Mouse (Mus musculus) embryonic facial prominence, embryonic 11.5 days (tissue): Measurements from ENCODE around the gene Gm20532. TPM values are rescaled to one million over a fixed set of nuclear protein-coding genes. Genes with fewer than 3 reads are reported as not detected.

ENCODE experiments used
- ATAC-seq: fragments of 200-750 bp; cut with Nextera tagmentation; replicated peaks from 2 replicates; pipeline ENCODE4 v1.8.0; 2017; ENCODE audit warnings: low read depth; ENCODE audit not compliant: insufficient number of reproducible peaks, low FRiP score, low TSS enrichment
- DNase-seq: peaks from one replicate; pipeline ENCODE4 v3.0.0-alpha.2; 2015; ENCODE audit warnings: low spot score
- H3K27ac ChIP-seq: fragments of 300-500 bp; sonication (generic); replicated peaks from 2 replicates; pipeline ENCODE4 v1.5.1; 2014; ENCODE audit warnings: mild to moderate bottlenecking, low read depth, low read length, control low read depth
- H3K27me3 ChIP-seq: fragments of 300-500 bp; sonication (generic); 2 replicates; pipeline ENCODE4 v1.6.1; 2014; ENCODE audit warnings: mild to moderate bottlenecking, low read length, moderate library complexity, mixed read lengths; ENCODE audit not compliant: control insufficient read depth, insufficient read depth
- H3K36me3 ChIP-seq: fragments of 300-500 bp; sonication (generic); replicated peaks from 2 replicates; pipeline ENCODE4 v1.6.1; 2014; ENCODE audit warnings: low read depth, mild to moderate bottlenecking, low read length, moderate library complexity, mixed read lengths; ENCODE audit not compliant: control insufficient read depth, insufficient read depth
- H3K4me1 ChIP-seq: fragments of 300-500 bp; sonication (generic); 2 replicates; pipeline ENCODE4 v1.6.1; 2014; ENCODE audit warnings: low read length, mixed read lengths; ENCODE audit not compliant: control insufficient read depth, insufficient read depth
- H3K4me2 ChIP-seq: fragments of 300-500 bp; sonication (generic); 2 replicates; pipeline ENCODE4 v1.6.1; 2014; ENCODE audit warnings: low read depth, mild to moderate bottlenecking, control low read depth, low read length, moderate library complexity
- H3K4me3 ChIP-seq: fragments of 300-500 bp; sonication (generic); 2 replicates; pipeline ENCODE4 v1.5.1; 2014; ENCODE audit warnings: low read depth, low read length, control low read depth
- H3K9ac ChIP-seq: fragments of 300-500 bp; sonication (generic); replicated peaks from 2 replicates; pipeline ENCODE4 v1.6.1; 2014; ENCODE audit warnings: mild to moderate bottlenecking, control low read depth, low read length
- H3K9me3 ChIP-seq: fragments of 300-500 bp; sonication (generic); replicated peaks from 2 replicates; pipeline ENCODE4 v1.6.1; 2016; ENCODE audit warnings: mild to moderate bottlenecking, low read length, inconsistent platforms, mixed read lengths; ENCODE audit not compliant: control insufficient read depth
- WGBS: fragments of 180-500 bp; shearing (Covaris S2); extraction: QIAGEN DNeasy Blood & Tissue Kit; methylation state at CpG from one replicate; pipeline ENCODE4 v1.1.7; 2014; 5-methylcytosine and 5-hydroxymethylcytosine counted together
- polyA plus RNA-seq: library from polyadenylated mRNA; unstranded; fragments of >200 nt; fragmentation: Nextera tagmentation; extraction: Ambion mirVana; gene quantifications from 2 replicates; pipeline ENCODE4 v1.2.1, GENCODE M21; 2014

Gm20532 gene
- polyA plus RNA-seq, 1 experiment from 2014 or later: not detected

DNA sequence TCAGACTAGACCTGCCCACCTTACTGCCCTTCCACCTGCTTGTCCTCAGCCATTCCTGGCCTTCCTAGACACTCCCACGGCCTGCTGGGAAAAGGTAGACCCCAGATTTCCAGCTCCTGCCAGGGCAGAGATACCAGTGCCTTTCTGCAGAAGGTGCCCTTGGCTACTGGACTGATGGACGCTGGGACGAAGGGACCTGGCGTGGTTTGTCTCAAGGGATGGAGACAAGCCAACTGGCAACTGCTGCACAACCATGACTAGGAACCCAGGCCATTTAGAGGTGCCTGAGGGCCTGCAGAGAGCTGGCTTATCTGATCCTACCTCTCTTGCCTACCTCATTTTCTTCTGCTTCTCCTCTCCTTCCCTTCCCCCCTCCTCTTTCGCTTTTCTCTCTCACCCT, 28.5 kb downstream of the Gm20532 start:
- H3K4me3 ChIP-seq: no peak overlapping the region
- DNase-seq (no peak), ATAC-seq (no peak)
- H3K27me3 ChIP-seq: no peaks in the 10 kb centered on the region
- no peak overlapping the region for H3K4me2 ChIP-seq
- H3K4me1 ChIP-seq: no peaks in the 10 kb centered on the region
- H3K9ac ChIP-seq: no peak overlapping the region
- no peaks in the 10 kb centered on the region for H3K9me3 ChIP-seq
- 84% methylated on average over 5 of the region's 5 CpGs for WGBS
- no peak overlapping the region for H3K27ac ChIP-seq
- H3K36me3 ChIP-seq: no peaks in the 10 kb centered on the region

DNA sequence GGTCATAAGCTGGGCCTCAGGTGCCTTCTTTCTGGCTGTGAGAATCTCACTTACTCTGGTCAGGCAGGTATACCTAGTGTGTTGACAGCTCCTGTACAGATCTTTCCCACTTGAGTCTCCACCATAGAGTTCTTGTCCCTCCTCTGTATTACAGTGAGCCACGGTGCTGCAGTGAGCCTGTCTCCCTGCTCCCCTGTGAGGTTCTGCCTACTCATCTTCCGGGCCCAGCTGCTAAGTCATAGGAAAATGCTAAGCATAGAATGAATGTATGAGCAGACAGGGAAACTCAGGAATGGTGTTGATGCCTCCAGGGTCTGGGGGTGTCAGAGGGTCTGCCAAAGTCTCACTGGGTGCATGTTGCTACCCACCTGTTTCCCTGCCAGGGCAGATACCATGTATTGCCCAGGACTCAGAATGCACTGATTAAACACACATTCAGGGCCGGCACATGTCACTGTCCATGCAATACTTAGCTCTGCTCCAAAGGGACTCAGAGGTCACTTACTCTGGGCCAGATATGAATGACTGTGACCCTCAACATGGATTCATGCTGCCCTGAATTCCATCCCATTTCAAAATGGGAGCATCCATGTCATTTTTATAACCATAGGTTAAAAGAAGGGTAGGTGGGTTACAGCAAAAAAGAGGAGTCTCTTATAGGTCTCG, 29.2 kb downstream of the Gm20532 start:
- Histone ChIP-seq H3K9me3 (no peaks in the 10 kb centered on the region), H3K4me2 (no peak overlapping the region), H3K27me3 (no peaks in the 10 kb centered on the region), H3K9ac (no peak overlapping the region), H3K27ac (no peak overlapping the region), H3K4me1 (no peaks in the 10 kb centered on the region), H3K4me3 (no peak overlapping the region), H3K36me3 (no peaks in the 10 kb centered on the region)
- DNase-seq (no peak), ATAC-seq (no peak)
- WGBS: 83% methylated on average over 4 of the region's 4 CpGs

DNA sequence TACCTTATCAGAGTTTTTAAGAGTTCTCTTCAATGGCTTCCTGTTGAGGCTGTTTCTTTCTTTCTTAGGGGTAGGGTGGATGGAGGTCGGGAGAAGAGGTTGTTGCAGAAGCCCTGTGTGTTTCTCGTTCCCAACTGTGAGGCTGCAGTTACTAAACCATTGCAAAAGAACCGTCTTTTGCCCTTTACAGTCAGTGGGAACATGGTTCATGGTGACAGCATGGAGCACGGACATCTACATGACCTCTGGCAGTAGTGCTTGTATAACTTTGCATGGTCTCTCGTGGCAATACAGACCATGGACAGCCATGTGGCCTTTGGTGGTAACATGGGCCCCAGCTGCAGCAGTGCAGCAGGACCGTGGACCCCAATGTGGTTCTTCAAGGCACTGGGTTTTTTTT, 30.9 kb downstream of the Gm20532 start:
- Histone ChIP-seq H3K36me3 (no peaks in the 10 kb centered on the region), H3K27ac (no peak overlapping the region), H3K27me3 (no peaks in the 10 kb centered on the region), H3K9me3 (no peaks in the 10 kb centered on the region), H3K4me1 (no peaks in the 10 kb centered on the region), H3K4me3 (no peak overlapping the region), H3K4me2 (no peak overlapping the region), H3K9ac (no peak overlapping the region)
- ATAC-seq (no peak), DNase-seq (no peak)
- WGBS: 76% methylated on average over 6 of the region's 6 CpGs

DNA sequence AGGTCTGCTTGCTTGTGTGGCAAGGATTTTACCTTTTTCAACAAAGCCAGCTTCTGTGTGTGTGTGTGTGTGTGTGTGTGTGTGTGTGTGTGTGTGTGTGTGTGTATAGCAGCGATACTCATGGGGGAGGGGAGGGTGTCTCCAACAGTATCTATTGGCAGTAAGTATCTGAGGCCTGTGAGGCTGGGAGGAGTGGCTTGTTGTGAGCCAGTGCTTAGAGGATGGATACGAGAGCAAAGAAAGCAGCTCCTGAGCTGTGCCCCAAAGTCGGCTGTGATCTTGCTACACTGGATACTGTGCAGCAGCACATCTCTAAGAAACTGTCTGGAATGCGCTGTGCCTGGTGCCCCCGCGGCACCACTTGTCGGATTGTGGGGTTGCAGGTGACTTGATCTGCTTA, 31.5 kb downstream of the Gm20532 start:
- WGBS: 68% methylated on average over 7 of the region's 7 CpGs
- H3K9ac ChIP-seq: no peak overlapping the region; the same call in 1 of the 2 replicates

DNA sequence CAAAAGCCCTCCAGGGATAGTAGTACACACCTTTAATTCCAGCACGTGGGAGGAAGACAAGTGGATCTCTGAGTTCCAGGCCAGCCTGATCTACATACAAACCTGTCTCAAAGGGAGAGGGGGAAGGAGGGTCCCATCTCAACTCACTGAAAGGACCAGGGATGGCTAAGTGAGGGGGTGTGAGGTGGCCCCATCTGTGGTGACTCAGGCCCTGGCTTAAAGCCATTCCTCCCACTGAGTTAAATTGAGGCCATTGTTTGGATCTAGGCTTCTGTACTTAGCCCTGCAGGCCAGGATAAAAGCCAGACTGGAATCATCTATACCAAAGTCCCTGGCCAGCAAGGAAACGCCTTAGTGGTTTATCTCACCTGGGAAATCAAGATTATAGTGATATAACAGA, 34.8 kb downstream of the Gm20532 start:
- no peaks in the 10 kb centered on the region for H3K4me1 ChIP-seq
- H3K27ac ChIP-seq: no peak overlapping the region
- no peak overlapping the region for H3K9ac ChIP-seq
- no peaks in the 10 kb centered on the region for H3K36me3 ChIP-seq
- no peaks in the 10 kb centered on the region for H3K27me3 ChIP-seq
- WGBS: 44% methylated on average over 2 of the region's 2 CpGs
- ATAC-seq (no peak), DNase-seq (no peak)
- no peak overlapping the region for H3K4me3 ChIP-seq
- no peak overlapping the region for H3K4me2 ChIP-seq
- no peaks in the 10 kb centered on the region for H3K9me3 ChIP-seq

More for the DNA sequence above, 31.5 kb downstream of the Gm20532 start:
- no peak overlapping the region for H3K4me2 ChIP-seq
- no peaks in the 10 kb centered on the region for H3K9me3 ChIP-seq
- H3K4me3 ChIP-seq: no peak overlapping the region
- no peak for ATAC-seq
- H3K27me3 ChIP-seq: no peaks in the 10 kb centered on the region
- no peak overlapping the region for H3K27ac ChIP-seq
- H3K36me3 ChIP-seq: no peaks in the 10 kb centered on the region
- DNase-seq: no peak
- H3K4me1 ChIP-seq: no peaks in the 10 kb centered on the region

DNA sequence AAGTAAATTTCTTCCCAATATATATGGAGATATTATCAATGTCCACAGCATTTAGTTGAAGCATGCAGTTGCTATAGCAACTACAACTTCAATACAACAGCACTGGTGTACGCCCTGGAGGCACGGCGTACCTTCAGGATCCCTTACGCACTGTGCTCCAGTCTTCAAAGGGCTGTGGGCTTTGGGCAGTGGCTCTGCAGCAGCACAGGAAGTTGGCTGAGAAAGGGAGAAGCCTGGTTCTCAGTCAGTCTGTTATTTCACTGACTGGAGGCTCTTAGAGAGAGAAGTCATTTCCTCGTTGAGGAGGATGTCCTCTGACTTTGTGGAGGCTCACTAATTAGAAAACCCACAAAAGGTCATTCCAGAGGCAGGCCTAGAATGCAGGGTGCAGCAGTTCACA, 36.5 kb downstream of the Gm20532 start:
- no peak overlapping the region for H3K9ac ChIP-seq
- no peak overlapping the region for H3K27ac ChIP-seq
- H3K27me3 ChIP-seq: no peaks in the 10 kb centered on the region; the same call in 1 of the 2 replicates
- 52% methylated on average over 5 of the region's 5 CpGs for WGBS
- H3K4me2 ChIP-seq: no peak overlapping the region
- no peaks in the 10 kb centered on the region for H3K4me1 ChIP-seq
- DNase-seq (no peak), ATAC-seq (no peak)
- H3K4me3 ChIP-seq: no peak overlapping the region
- no peaks in the 10 kb centered on the region for H3K36me3 ChIP-seq
- H3K9me3 ChIP-seq: no peaks in the 10 kb centered on the region

DNA sequence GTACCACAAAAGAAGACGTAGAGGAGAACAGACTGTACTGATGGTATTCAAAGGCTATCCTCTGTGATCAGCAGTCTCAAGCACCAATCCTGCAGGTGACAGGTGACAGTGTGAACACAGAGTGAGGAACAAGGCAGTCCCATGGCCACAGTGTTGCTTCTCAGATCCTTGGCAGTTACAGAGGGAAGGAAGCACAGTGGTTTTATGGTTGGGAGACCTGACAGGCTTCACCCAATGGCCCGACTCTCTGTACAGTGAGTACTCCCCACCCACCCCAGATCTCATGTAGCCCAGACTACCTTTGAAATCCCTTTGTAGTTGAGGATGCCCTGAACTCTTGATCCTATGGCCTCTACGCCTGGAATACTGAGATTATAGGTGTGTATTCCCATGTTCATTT, 39.0 kb downstream of the Gm20532 start:
- Histone ChIP-seq H3K9ac (no peak overlapping the region), H3K4me1 (0 out of 2 replicates have a peak, but pooled peaks cover 3% of the 10 kb centered on the region), H3K36me3 (no peaks in the 10 kb centered on the region), H3K4me2 (no peak overlapping the region), H3K4me3 (no peak overlapping the region), H3K27ac (no peak overlapping the region), H3K9me3 (no peaks in the 10 kb centered on the region), H3K27me3 (no peaks in the 10 kb centered on the region; the same call in 1 of the 2 replicates)
- ATAC-seq (no peak), DNase-seq (no peak)
- WGBS: 79% methylated on average over 3 of the region's 3 CpGs

DNA sequence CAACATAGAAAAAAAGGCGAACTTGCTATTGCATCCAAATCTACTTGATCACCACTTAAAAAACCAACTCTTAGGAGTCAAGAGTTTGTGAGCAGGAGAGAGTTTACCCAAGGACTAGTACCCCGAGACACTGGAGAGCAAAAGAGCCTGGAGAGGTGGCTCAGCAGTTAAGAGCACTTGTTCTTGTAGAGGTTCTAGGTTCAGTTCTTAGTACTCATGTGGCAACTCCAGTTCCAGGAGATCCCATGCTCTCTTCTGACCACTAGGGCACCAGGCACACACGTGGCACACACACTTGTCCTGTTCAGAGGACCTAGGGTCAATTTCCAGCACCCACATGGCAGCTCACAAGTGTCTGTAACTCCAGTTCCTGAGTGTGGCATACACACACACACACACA, 39.6 kb downstream of the Gm20532 start:
- no peak for ATAC-seq
- H3K27me3 ChIP-seq: no peaks in the 10 kb centered on the region; the same call in 1 of the 2 replicates
- DNase-seq: no peak
- no peak overlapping the region for H3K27ac ChIP-seq
- H3K4me3 ChIP-seq: no peak overlapping the region
- no peak overlapping the region for H3K9ac ChIP-seq
- H3K4me1 ChIP-seq: 0 out of 2 replicates have a peak, but pooled peaks cover 3% of the 10 kb centered on the region
- 65% methylated on average over 3 of the region's 3 CpGs for WGBS
- no peaks in the 10 kb centered on the region for H3K36me3 ChIP-seq
- H3K9me3 ChIP-seq: no peaks in the 10 kb centered on the region
- H3K4me2 ChIP-seq: no peak overlapping the region
